Mouse (Mus musculus) intestine, embryonic 14.5 days (tissue): ENCODE measurements at regions not wholly inside any gene's neighbourhood (a gene's known extent, or its start where the extent isn't known, plus 50 kb on each side); places are given as distances from the start of the nearest gene placed in this dataset.

Experiments
- ATAC-seq: fragments of 200-750 bp; cut with Nextera tagmentation; replicated peaks from 2 replicates; pipeline ENCODE4 v1.8.0; 2017; ENCODE audit warnings: low read depth, moderate number of reproducible peaks, moderate TSS enrichment, moderate library complexity; ENCODE audit not compliant: low FRiP score, low TSS enrichment
- DNase-seq: peaks from one replicate; pipeline ENCODE4 v3.0.0-alpha.2; 2018; ENCODE audit warnings: low spot score
- H3K27ac ChIP-seq: fragments of 300-500 bp; sonication (generic); 2 replicates; pipeline ENCODE4 v1.5.1; 2014; ENCODE audit warnings: low read depth, mild to moderate bottlenecking, control low read depth
- H3K27me3 ChIP-seq: fragments of 300-500 bp; sonication (generic); replicated peaks from 2 replicates; pipeline ENCODE4 v1.6.1; 2014; ENCODE audit warnings: low read length, control low read depth; ENCODE audit not compliant: control insufficient read depth, insufficient read depth
- H3K36me3 ChIP-seq: fragments of 300-500 bp; sonication (generic); 2 replicates; pipeline ENCODE4 v1.6.1; 2014; ENCODE audit warnings: low read length, control low read depth; ENCODE audit not compliant: control insufficient read depth, insufficient read depth
- H3K4me1 ChIP-seq: fragments of 300-500 bp; sonication (generic); replicated peaks from 2 replicates; pipeline ENCODE4 v1.6.1; 2014; ENCODE audit warnings: low read length, control low read depth, mixed read lengths; ENCODE audit not compliant: control insufficient read depth, insufficient read depth
- H3K4me2 ChIP-seq: fragments of 300-500 bp; sonication (generic); 2 replicates; pipeline ENCODE4 v1.6.1; 2014; ENCODE audit warnings: low read length
- H3K4me3 ChIP-seq: fragments of 300-500 bp; sonication (generic); 2 replicates; pipeline ENCODE4 v1.5.1; 2014; ENCODE audit warnings: low read depth, low read length, control low read depth, mixed read lengths
- H3K9ac ChIP-seq: fragments of 300-500 bp; sonication (generic); 2 replicates; pipeline ENCODE4 v1.6.1; 2014; ENCODE audit warnings: mild to moderate bottlenecking, low read length
- H3K9me3 ChIP-seq: fragments of 300-500 bp; sonication (generic); 2 replicates; pipeline ENCODE4 v1.6.1; 2016; ENCODE audit warnings: low read length, control low read depth; ENCODE audit not compliant: control insufficient read depth
- WGBS: fragments of 180-500 bp; shearing (Covaris S2); extraction: QIAGEN DNeasy Blood & Tissue Kit; methylation state at CpG from one replicate; pipeline ENCODE4 v1.1.7; 2014; 5-methylcytosine and 5-hydroxymethylcytosine counted together

GRCm38 (mm10) chr13:70418156-70418555 is 219.3 kb downstream of the Ice1 start:
- Histone ChIP-seq H3K36me3 (no peaks in the 10 kb centered on the region), H3K9me3 (no peaks in the 10 kb centered on the region), H3K9ac (no peak overlapping the region), H3K4me2 (no peak overlapping the region), H3K4me1 (no peaks in the 10 kb centered on the region), H3K27me3 (no peaks in the 10 kb centered on the region), H3K4me3 (no peak overlapping the region), H3K27ac (no peak overlapping the region)
- no peak for DNase-seq
- 80% methylated on average over 2 of the region's 2 CpGs for WGBS
- no peak for ATAC-seq

GRCm38 (mm10) chr13:70439419-70439818 is 198.0 kb downstream of the Ice1 start:
- Histone ChIP-seq H3K36me3 (no peaks in the 10 kb centered on the region), H3K9ac (no peak overlapping the region), H3K4me3 (no peak overlapping the region), H3K4me2 (no peak overlapping the region), H3K4me1 (no peaks in the 10 kb centered on the region), H3K9me3 (no peaks in the 10 kb centered on the region), H3K27ac (no peak overlapping the region), H3K27me3 (no peaks in the 10 kb centered on the region)
- no peak for DNase-seq
- no peak for ATAC-seq
- WGBS = 53% methylated on average over 1 of the region's 1 CpGs

GRCm38 (mm10) chr13:70446940-70447339 is 190.5 kb downstream of the Ice1 start:
- Histone ChIP-seq H3K4me3 (no peak overlapping the region), H3K4me1 (no peaks in the 10 kb centered on the region), H3K9me3 (no peaks in the 10 kb centered on the region), H3K36me3 (no peaks in the 10 kb centered on the region), H3K9ac (no peak overlapping the region), H3K27me3 (no peaks in the 10 kb centered on the region), H3K4me2 (no peak overlapping the region), H3K27ac (no peak overlapping the region)
- ATAC-seq (no peak), DNase-seq (no peak)
- 85% methylated on average over 4 of the region's 4 CpGs for WGBS

GRCm38 (mm10) chr13:70454592-70455390 is 182.6 kb downstream of the Ice1 start:
- no peak for DNase-seq
- H3K4me2 ChIP-seq = no peak overlapping the region
- H3K27me3 ChIP-seq = no peaks in the 10 kb centered on the region
- WGBS = 77% methylated on average over 4 of the region's 4 CpGs
- H3K4me3 ChIP-seq = no peak overlapping the region
- H3K36me3 ChIP-seq = no peaks in the 10 kb centered on the region
- no peaks in the 10 kb centered on the region for H3K4me1 ChIP-seq
- H3K9ac ChIP-seq = no peak overlapping the region
- ATAC-seq = no peak
- no peaks in the 10 kb centered on the region for H3K9me3 ChIP-seq
- no peak overlapping the region for H3K27ac ChIP-seq

- ATAC-seq (no peak), DNase-seq (no peak)
- WGBS = 64% methylated on average over 3 of the region's 3 CpGs
- no peak overlapping the region for H3K4me3 ChIP-seq
- no peaks in the 10 kb centered on the region for H3K9me3 ChIP-seq
- no peak overlapping the region for H3K4me2 ChIP-seq
- no peaks in the 10 kb centered on the region for H3K27me3 ChIP-seq
- no peaks in the 10 kb centered on the region for H3K36me3 ChIP-seq
- H3K4me1 ChIP-seq = no peaks in the 10 kb centered on the region
- H3K27ac ChIP-seq = no peak overlapping the region
- H3K9ac ChIP-seq = no peak overlapping the region
These were observed 179.0 kb downstream of the Ice1 start for GRCm38 (mm10) chr13:70458406-70458805.

- DNase-seq (no peak), ATAC-seq (no peak)
- H3K27ac ChIP-seq = no peak overlapping the region
- no peaks in the 10 kb centered on the region for H3K27me3 ChIP-seq
- WGBS = 75% methylated on average over 5 of the region's 5 CpGs
- H3K9ac ChIP-seq = no peak overlapping the region
- H3K4me3 ChIP-seq = no peak overlapping the region
- no peaks in the 10 kb centered on the region for H3K4me1 ChIP-seq
- no peaks in the 10 kb centered on the region for H3K9me3 ChIP-seq
- no peak overlapping the region for H3K4me2 ChIP-seq
- no peaks in the 10 kb centered on the region for H3K36me3 ChIP-seq
These were observed 172.4 kb downstream of the Ice1 start for GRCm38 (mm10) chr13:70464996-70465395.

GRCm38 (mm10) chr13:70474746-70475145 is 162.7 kb downstream of the Ice1 start:
- H3K27me3 ChIP-seq = no peaks in the 10 kb centered on the region
- 88% methylated on average over 4 of the region's 4 CpGs for WGBS
- no peak overlapping the region for H3K9ac ChIP-seq
- ATAC-seq = no peak
- DNase-seq = no peak
- no peak overlapping the region for H3K4me3 ChIP-seq
- no peaks in the 10 kb centered on the region for H3K9me3 ChIP-seq
- H3K4me2 ChIP-seq = no peak overlapping the region
- H3K27ac ChIP-seq = no peak overlapping the region
- H3K36me3 ChIP-seq = no peaks in the 10 kb centered on the region
- H3K4me1 ChIP-seq = no peaks in the 10 kb centered on the region

- Histone ChIP-seq H3K4me3 (no peak overlapping the region), H3K4me1 (no peaks in the 10 kb centered on the region), H3K36me3 (no peaks in the 10 kb centered on the region), H3K27ac (no peak overlapping the region), H3K4me2 (no peak overlapping the region), H3K9ac (no peak overlapping the region), H3K27me3 (no peaks in the 10 kb centered on the region), H3K9me3 (no peaks in the 10 kb centered on the region)
- ATAC-seq (no peak), DNase-seq (no peak)
- 49% methylated on average over 2 of the region's 2 CpGs for WGBS
These were observed 162.1 kb downstream of the Ice1 start for GRCm38 (mm10) chr13:70475366-70475765.

- Histone ChIP-seq H3K27me3 (no peaks in the 10 kb centered on the region), H3K4me3 (no peak overlapping the region), H3K4me1 (no peaks in the 10 kb centered on the region), H3K9ac (no peak overlapping the region), H3K27ac (no peak overlapping the region), H3K4me2 (no peak overlapping the region), H3K9me3 (no peaks in the 10 kb centered on the region), H3K36me3 (no peaks in the 10 kb centered on the region)
- DNase-seq (no peak), ATAC-seq (no peak)
- 43% methylated on average over 4 of the region's 4 CpGs for WGBS
These were observed 138.1 kb downstream of the Ice1 start for GRCm38 (mm10) chr13:70499302-70499701.
